Mouse (Mus musculus) layer of hippocampus, adult 11-12 months (tissue): ENCODE results near the gene Stil.
"Not testable (repeated sequence)": the region's sequence is repeated elsewhere in the genome, so short reads cannot be mapped to it uniquely, and the experiment has no call there.

Source experiments
- DNase-seq: peaks from one replicate; pipeline ENCODE4 v3.0.0; 2022; ENCODE audit warnings: low spot score

Gene Stil

GRCm38 (mm10) chr4:114999773-115000428, at the start of gene Stil:
Gene Stil, plus strand, starts transcription at chr4:115000159.
- DNase-seq, result peak; percentile 95

GRCm38 (mm10) chr4:114953172-114953571, 46.8 kb upstream of the Stil start:
- no peak for DNase-seq

GRCm38 (mm10) chr4:114957403-114957802, 42.6 kb upstream of the Stil start:
- DNase-seq, result no peak

GRCm38 (mm10) chr4:114958231-114958630, 41.7 kb upstream of the Stil start:
- peak; percentile 24 for DNase-seq

GRCm38 (mm10) chr4:114958786-114959185, 41.2 kb upstream of the Stil start:
- no peak for DNase-seq

GRCm38 (mm10) chr4:114959533-114959932, 40.4 kb upstream of the Stil start:
- no peak for DNase-seq

- DNase-seq, result not testable (repeated sequence)
Measured at GRCm38 (mm10) chr4:114960881-114961280, 39.1 kb upstream of the Stil start.

GRCm38 (mm10) chr4:114970736-114971135, 29.2 kb upstream of the Stil start:
- no peak for DNase-seq

GRCm38 (mm10) chr4:114973229-114973740, 26.7 kb upstream of the Stil start:
- DNase-seq, result no peak

- DNase-seq, result no peak
Measured at GRCm38 (mm10) chr4:114982619-114983018, 17.3 kb upstream of the Stil start.

- DNase-seq, result no peak
Measured at GRCm38 (mm10) chr4:114983020-114983419, 16.9 kb upstream of the Stil start.

- no peak for DNase-seq
Measured at GRCm38 (mm10) chr4:114986211-114986590, 13.8 kb upstream of the Stil start.

GRCm38 (mm10) chr4:114986591-114987432, 13.1 kb upstream of the Stil start, which contains the start of gene Cmpk1:
Gene Cmpk1, minus strand, starts transcription at chr4:114987241.
- peak; percentile 82 for DNase-seq

- no peak for DNase-seq
Measured at GRCm38 (mm10) chr4:114994218-114994617, 5.7 kb upstream of the Stil start.

GRCm38 (mm10) chr4:114997051-114997450, 2.9 kb upstream of the Stil start:
- peak; percentile 41 for DNase-seq

- DNase-seq, result no peak
Measured at GRCm38 (mm10) chr4:114999445-114999772, 550 bp upstream of the Stil start.

- no peak for DNase-seq
Measured at GRCm38 (mm10) chr4:115000429-115000795, 453 bp downstream of the Stil start.

- DNase-seq, result no peak
Measured at GRCm38 (mm10) chr4:115014276-115014675, 14.3 kb downstream of the Stil start.

GRCm38 (mm10) chr4:115019997-115020396, 20.0 kb downstream of the Stil start:
- no peak for DNase-seq

- DNase-seq, result no peak
Measured at GRCm38 (mm10) chr4:115035043-115035442, 35.1 kb downstream of the Stil start.

- peak; percentile 53 for DNase-seq
Measured at GRCm38 (mm10) chr4:115038242-115038641, 38.3 kb downstream of the Stil start.

- no peak for DNase-seq
Measured at GRCm38 (mm10) chr4:115045621-115046020, 45.7 kb downstream of the Stil start.

- peak; percentile 75 for DNase-seq
Measured at GRCm38 (mm10) chr4:115047750-115048149, 47.8 kb downstream of the Stil start.
